Mouse (Mus musculus): ENCODE measurements around the gene E2f2. TPM values are rescaled to one million over a fixed set of nuclear protein-coding genes. Genes with fewer than 3 reads are reported as not detected.

The E2f2 gene
- polyA plus RNA-seq, 1 experiment from 2014 or later: 0.91 TPM

DNA sequence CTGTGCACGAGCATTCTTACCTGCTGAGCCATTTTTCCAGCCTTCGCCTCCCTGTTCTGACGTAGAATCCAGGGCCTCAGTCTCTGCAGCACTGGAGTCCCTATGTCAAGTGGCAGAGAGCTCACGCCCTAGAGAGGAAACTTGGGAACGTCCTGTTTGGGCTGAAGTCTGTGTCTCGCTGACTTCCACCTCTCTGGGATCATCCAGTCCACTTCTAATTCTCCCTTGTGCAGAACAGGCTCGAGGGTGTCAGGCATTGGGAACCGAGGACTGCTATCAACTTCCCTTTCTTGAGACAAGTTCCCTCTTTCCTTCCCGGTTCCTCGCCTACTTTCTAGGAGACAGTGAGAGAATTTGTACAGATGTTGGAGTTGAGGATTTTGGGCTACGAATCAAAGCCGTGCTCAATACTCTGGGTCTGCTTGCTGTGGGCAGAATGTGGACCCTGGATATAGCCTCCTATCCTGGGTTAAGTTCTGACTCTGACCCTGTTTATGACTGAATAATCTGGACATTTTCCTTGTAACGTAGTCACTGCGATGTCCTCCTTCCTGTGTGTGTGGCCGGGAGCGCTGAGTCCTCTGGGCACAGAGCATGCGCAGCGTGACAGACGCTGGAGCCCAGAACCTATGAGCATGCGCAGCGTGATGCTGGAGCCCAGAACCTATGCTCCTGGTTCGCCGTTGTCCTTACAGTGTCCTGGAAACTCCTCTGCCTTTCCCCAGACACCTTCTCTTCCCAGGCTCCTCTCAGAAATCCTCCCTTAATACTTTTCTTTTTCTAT, 52.7 kb downstream of the E2f2 start:
- Histone ChIP-seq H3K9me3 (ENCODE audit: control insufficient read depth, low read length) (no peaks in the 10 kb centered on the region), H3K9ac (ENCODE audit: low read length) (no peak overlapping the region), H3K4me3 (ENCODE audit: low read depth, low read length) (no peak overlapping the region), H3K27ac (replicated peaks) (no peak overlapping the region), H3K4me2 (replicated peaks; ENCODE audit: low read depth) (no peak overlapping the region), H3K36me3 (ENCODE audit: control insufficient read depth, insufficient read depth, low read length) (0 out of 2 replicates have a peak, but pooled peaks cover 3% of the 10 kb centered on the region), H3K27me3 (ENCODE audit: control insufficient read depth, insufficient read depth, low read length) (no peaks in the 10 kb centered on the region), H3K4me1 (replicated peaks; ENCODE audit: control insufficient read depth, insufficient read depth) (peaks cover 6% of the 10 kb centered on the region)
- WGBS: 81% methylated on average over 23 of the region's 23 CpGs
- no peak for ATAC-seq (ENCODE audit: low FRiP score, low TSS enrichment)
- DNase-seq (ENCODE audit: low spot score): no peak
- no peak for TF ChIP-seq EP300 (optimal IDR thresholded peaks at IDR 0.05)
- TF ChIP-seq CTCF (IDR thresholded peaks at IDR 0.05; ENCODE audit: low read depth): no peak

DNA sequence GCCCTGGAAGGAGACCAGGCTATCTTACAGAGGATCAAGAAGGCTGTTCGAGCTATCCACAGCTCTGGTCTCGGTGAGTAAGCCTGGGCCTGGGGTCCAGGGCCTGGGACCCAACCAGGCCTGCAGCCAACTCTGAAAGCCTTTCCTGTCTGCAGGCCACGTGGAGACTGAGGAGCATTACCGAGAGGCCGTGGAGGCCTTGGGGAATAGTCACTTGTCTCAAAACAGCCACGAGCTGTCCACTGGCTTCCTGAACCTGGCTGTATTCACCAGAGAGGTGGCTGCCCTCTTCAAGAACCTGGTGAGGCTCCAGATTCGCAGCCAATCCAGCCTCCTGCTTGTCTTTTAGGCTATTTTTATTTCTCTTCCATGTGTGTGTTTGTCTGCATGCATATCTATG, 55.2 kb downstream of the E2f2 start:
- H3K4me3 ChIP-seq (ENCODE audit: low read depth, low read length): no peak overlapping the region

DNA sequence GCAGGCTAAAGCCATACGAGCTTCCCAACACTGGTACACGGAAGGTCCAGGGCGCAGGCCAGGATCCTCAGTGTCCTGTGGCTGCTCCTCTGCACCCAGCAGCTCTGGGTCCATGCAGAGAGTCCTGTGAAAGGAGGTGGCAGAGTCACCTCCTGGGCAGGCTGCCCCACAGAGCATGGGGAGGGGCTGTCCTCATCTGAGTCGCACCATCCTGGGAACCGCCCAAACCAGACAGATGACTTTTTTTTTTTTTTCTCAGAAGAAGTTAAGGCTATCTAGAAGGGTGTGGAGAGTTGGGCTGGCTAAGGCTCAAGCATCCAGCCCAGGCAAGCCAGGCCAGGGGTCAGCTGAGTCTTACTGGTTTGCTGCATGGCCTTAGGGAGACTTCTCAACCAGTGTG, 56.4 kb downstream of the E2f2 start:
- ATAC-seq (ENCODE audit: low FRiP score, low TSS enrichment) (peak; percentile 69), DNase-seq (ENCODE audit: low spot score) (peak; percentile 50)

More for the DNA sequence above, 55.2 kb downstream of the E2f2 start:
- 63% methylated on average over 7 of the region's 7 CpGs for WGBS
- TF ChIP-seq CTCF (IDR thresholded peaks at IDR 0.05; ENCODE audit: low read depth) (no peak), EP300 (optimal IDR thresholded peaks at IDR 0.05) (no peak)
- Histone ChIP-seq H3K9ac (ENCODE audit: low read length) (no peak overlapping the region), H3K36me3 (ENCODE audit: control insufficient read depth, insufficient read depth, low read length) (0 out of 2 replicates have a peak, but pooled peaks cover 3% of the 10 kb centered on the region), H3K27ac (replicated peaks) (no peak overlapping the region), H3K4me1 (replicated peaks; ENCODE audit: control insufficient read depth, insufficient read depth) (peaks cover 4% of the 10 kb centered on the region; the same call in 1 of the 2 replicates), H3K9me3 (ENCODE audit: control insufficient read depth, low read length) (no peaks in the 10 kb centered on the region), H3K4me2 (replicated peaks; ENCODE audit: low read depth) (no peak overlapping the region), H3K27me3 (ENCODE audit: control insufficient read depth, insufficient read depth, low read length) (no peaks in the 10 kb centered on the region)
- DNase-seq (ENCODE audit: low spot score): no peak
- ATAC-seq (ENCODE audit: low FRiP score, low TSS enrichment): no peak

DNA sequence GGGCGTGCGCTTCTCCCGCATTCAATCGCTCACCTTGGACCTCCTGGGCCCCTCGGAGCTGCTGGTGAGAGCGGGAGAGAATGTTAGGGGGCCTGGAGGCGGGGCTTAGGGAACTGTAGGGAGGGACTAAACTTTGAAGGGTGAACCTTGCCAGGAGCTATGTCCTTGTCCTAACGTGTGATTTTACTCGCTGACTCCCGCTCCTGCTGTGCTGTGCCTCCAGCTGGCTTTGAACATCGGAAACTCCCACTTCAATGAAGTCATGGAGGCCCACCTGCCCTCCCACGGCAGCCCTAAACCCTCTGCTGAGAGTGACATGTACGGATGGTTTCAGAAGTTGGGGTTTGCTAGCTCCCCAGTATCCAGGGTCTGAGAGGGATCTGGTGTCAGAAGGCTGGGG, 66.5 kb downstream of the E2f2 start:
- no peak overlapping the region for H3K4me3 ChIP-seq (ENCODE audit: low read depth, low read length)
- no peak overlapping the region for H3K4me2 ChIP-seq (replicated peaks; ENCODE audit: low read depth)
- DNase-seq (ENCODE audit: low spot score): no peak
- TF ChIP-seq EP300 (optimal IDR thresholded peaks at IDR 0.05): no peak
- no peaks in the 10 kb centered on the region for H3K9me3 ChIP-seq (ENCODE audit: control insufficient read depth, low read length)
- no peaks in the 10 kb centered on the region for H3K27me3 ChIP-seq (ENCODE audit: control insufficient read depth, insufficient read depth, low read length)
- ATAC-seq (ENCODE audit: low FRiP score, low TSS enrichment): no peak
- no peaks in the 10 kb centered on the region for H3K4me1 ChIP-seq (replicated peaks; ENCODE audit: control insufficient read depth, insufficient read depth)
- no peak overlapping the region for H3K9ac ChIP-seq (ENCODE audit: low read length)
- H3K36me3 ChIP-seq (ENCODE audit: control insufficient read depth, insufficient read depth, low read length): peaks cover 3% of the 10 kb centered on the region; the same call in 1 of the 2 replicates
- WGBS: 45% methylated on average over 13 of the region's 13 CpGs
- H3K27ac ChIP-seq (replicated peaks): no peak overlapping the region

More for the DNA sequence above, 56.4 kb downstream of the E2f2 start:
- Histone ChIP-seq H3K27ac (replicated peaks) (no peak overlapping the region), H3K36me3 (ENCODE audit: control insufficient read depth, insufficient read depth, low read length) (0 out of 2 replicates have a peak, but pooled peaks cover 3% of the 10 kb centered on the region), H3K27me3 (ENCODE audit: control insufficient read depth, insufficient read depth, low read length) (no peaks in the 10 kb centered on the region), H3K4me3 (ENCODE audit: low read depth, low read length) (no peak overlapping the region), H3K4me2 (replicated peaks; ENCODE audit: low read depth) (no peak overlapping the region), H3K4me1 (replicated peaks; ENCODE audit: control insufficient read depth, insufficient read depth) (peaks cover 4% of the 10 kb centered on the region; the same call in 1 of the 2 replicates), H3K9me3 (ENCODE audit: control insufficient read depth, low read length) (no peaks in the 10 kb centered on the region), H3K9ac (ENCODE audit: low read length) (0 out of 2 replicates have a peak overlapping the region, but pooled peaks have one; percentile 31)
- TF ChIP-seq CTCF (IDR thresholded peaks at IDR 0.05; ENCODE audit: low read depth) (no peak), EP300 (optimal IDR thresholded peaks at IDR 0.05) (no peak)
- WGBS: 56% methylated on average over 5 of the region's 5 CpGs

DNA sequence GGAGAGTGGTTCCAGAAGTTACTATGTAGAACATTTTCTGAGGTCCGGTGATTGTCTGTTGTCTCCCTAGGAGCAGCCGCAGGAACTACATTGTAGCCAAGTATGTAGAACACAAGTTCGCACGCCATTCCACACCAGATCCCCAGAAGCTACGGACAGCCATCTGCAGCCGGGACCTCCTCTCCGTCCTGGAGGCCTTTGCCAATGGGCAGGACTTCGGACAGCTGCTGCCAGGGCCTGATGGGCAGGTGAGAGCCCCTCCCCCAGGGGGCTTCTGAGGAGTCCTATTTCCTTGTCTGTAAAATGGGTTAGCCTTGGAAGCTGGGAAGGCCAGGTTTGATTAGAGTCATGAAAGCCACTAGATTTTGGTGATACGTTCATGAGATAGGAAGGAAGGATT, 66.9 kb downstream of the E2f2 start:
- H3K4me1 ChIP-seq (replicated peaks; ENCODE audit: control insufficient read depth, insufficient read depth): no peaks in the 10 kb centered on the region
- no peaks in the 10 kb centered on the region for H3K27me3 ChIP-seq (ENCODE audit: control insufficient read depth, insufficient read depth, low read length)
- no peak for TF ChIP-seq CTCF (IDR thresholded peaks at IDR 0.05; ENCODE audit: low read depth)
- TF ChIP-seq EP300 (optimal IDR thresholded peaks at IDR 0.05): no peak
- WGBS: 79% methylated on average over 9 of the region's 9 CpGs
- H3K4me2 ChIP-seq (replicated peaks; ENCODE audit: low read depth): no peak overlapping the region
- ATAC-seq (ENCODE audit: low FRiP score, low TSS enrichment) (no peak), DNase-seq (ENCODE audit: low spot score) (no peak)
- H3K4me3 ChIP-seq (ENCODE audit: low read depth, low read length): no peak overlapping the region
- no peak overlapping the region for H3K27ac ChIP-seq (replicated peaks)
- H3K36me3 ChIP-seq (ENCODE audit: control insufficient read depth, insufficient read depth, low read length): no peaks in the 10 kb centered on the region
- no peak overlapping the region for H3K9ac ChIP-seq (ENCODE audit: low read length)
- no peaks in the 10 kb centered on the region for H3K9me3 ChIP-seq (ENCODE audit: control insufficient read depth, low read length)

DNA sequence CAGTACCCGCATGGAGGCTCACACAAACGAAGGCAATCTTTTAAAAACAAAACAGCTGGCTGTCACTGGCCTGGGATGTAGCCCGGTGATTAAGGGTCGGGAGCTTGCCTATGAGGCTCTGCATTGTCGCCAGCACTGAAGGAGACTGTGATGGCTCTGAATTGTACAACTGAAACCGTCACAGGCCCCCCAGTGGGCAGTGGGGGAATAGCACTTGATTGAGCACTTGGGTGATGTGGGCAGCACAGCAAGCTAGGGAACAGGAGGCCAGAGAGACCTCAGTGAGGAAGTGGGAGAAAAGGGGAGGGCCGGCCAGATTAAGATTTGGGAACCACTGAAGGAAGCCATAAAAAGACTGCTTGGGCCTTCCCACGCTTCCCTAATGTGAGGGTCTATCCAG, 67.4 kb downstream of the E2f2 start:
- Histone ChIP-seq H3K27me3 (ENCODE audit: control insufficient read depth, insufficient read depth, low read length) (no peaks in the 10 kb centered on the region), H3K27ac (replicated peaks) (no peak overlapping the region), H3K36me3 (ENCODE audit: control insufficient read depth, insufficient read depth, low read length) (no peaks in the 10 kb centered on the region), H3K9ac (ENCODE audit: low read length) (no peak overlapping the region), H3K4me1 (replicated peaks; ENCODE audit: control insufficient read depth, insufficient read depth) (no peaks in the 10 kb centered on the region), H3K4me3 (ENCODE audit: low read depth, low read length) (no peak overlapping the region), H3K4me2 (replicated peaks; ENCODE audit: low read depth) (no peak overlapping the region), H3K9me3 (ENCODE audit: control insufficient read depth, low read length) (no peaks in the 10 kb centered on the region)
- TF ChIP-seq EP300 (optimal IDR thresholded peaks at IDR 0.05) (no peak), CTCF (IDR thresholded peaks at IDR 0.05; ENCODE audit: low read depth) (peak; percentile 86)
- WGBS: 23% methylated on average over 8 of the region's 8 CpGs
- peak; percentile 69 for ATAC-seq (ENCODE audit: low FRiP score, low TSS enrichment)
- peak; percentile 81 for DNase-seq (ENCODE audit: low spot score)
